Mouse (Mus musculus): ENCODE measurements around the gene Hk2. TPM values are rescaled to one million over a fixed set of nuclear protein-coding genes. Genes with fewer than 3 reads are reported as not detected.

Gene Hk2
- polyA plus RNA-seq (2014; fragmentation: Illumina TruSeq; extraction: RNeasy Lipid Tissue Mini Kit (QIAGEN cat#74804); ENCODE audit: low read depth, low replicate concordance): 74.2 TPM

DNA sequence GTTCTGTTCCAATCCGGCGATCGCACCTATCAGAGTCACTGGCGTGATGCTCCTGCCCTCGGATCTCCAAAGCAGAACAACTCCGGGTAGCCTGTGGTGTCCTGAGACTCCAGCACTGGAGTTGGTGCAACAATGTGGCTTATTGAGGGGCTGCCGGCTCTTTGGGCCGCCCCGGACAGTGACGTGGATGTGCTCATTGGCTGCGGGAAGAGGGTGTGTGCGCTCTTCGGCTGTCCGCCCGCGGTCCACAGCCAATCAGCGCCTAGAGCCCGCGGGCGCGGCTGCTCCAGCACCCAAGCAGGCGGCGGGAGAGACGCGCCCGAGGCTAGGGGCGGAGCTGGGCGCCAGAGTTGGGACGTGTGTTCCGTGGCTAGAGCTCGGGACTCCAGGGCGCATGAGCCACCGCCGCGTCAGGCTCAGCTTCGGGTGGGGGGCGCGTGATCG lies at the start of gene Hk2:
Gene Hk2 (minus strand): TSS at position 134 of the 444 bp plus-strand sequence.

DNA sequence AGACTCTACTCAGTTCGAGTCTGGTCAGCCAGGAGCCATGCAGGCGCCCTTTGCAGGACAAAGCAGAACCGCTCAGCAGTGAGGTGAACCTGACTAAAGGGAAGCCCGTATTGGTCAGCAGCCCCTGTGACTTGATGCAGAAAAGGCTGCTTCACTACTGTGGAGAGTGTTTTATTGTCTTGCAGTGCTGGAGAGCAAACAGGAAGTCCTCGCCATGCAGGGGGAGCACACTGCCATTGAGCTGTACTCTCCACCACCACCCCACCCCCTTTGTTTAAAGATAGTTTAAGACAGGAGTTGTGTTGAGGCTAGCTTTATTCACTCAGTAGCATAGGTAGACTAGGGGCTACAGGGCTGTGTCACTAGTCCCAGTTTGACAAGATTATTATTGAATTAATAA lies 69.0 kb downstream of the Hk2 start, which contains the start of gene Pole4:
Gene Pole4 (minus strand): TSS at position 145 of the 400 bp plus-strand sequence.

Other genes with a start within 250 kb of the Hk2 start
- gene Pole4, start 69.1 kb downstream of the Hk2 start, polyA plus RNA-seq (2014; fragmentation: Illumina TruSeq; extraction: RNeasy Lipid Tissue Mini Kit (QIAGEN cat#74804); ENCODE audit: low read depth, low replicate concordance): 56.5 TPM
- gene Sema4f, start 165.3 kb upstream of the Hk2 start, polyA plus RNA-seq (2014; fragmentation: Illumina TruSeq; extraction: RNeasy Lipid Tissue Mini Kit (QIAGEN cat#74804); ENCODE audit: low read depth, low replicate concordance): 0.48 TPM
- 4.6 TPM for gene M1ap, start 172.4 kb upstream of the Hk2 start, polyA plus RNA-seq (2014; fragmentation: Illumina TruSeq; extraction: RNeasy Lipid Tissue Mini Kit (QIAGEN cat#74804); ENCODE audit: low read depth, low replicate concordance)